Mouse (Mus musculus) brown adipose tissue, adult 24 weeks (tissue): Measurements from ENCODE around the gene Saxo2. TPM values are rescaled to one million over a fixed set of nuclear protein-coding genes. Genes with fewer than 3 reads are reported as not detected.

Experiments used
- H3K27ac ChIP-seq: fragments of 200-500 bp; replicated peaks from 2 replicates; pipeline ENCODE4 v1.5.1; 2012; ENCODE audit warnings: low read depth, mild to moderate bottlenecking, low read length
- H3K4me1 ChIP-seq: fragments of 200-500 bp; 2 replicates; pipeline ENCODE4 v1.6.1; 2012; ENCODE audit warnings: low read length, mixed read lengths; ENCODE audit not compliant: control insufficient read depth, insufficient read depth, insufficient read length
- H3K4me3 ChIP-seq: fragments of 200-500 bp; 2 replicates; pipeline ENCODE4 v1.5.1; 2012; ENCODE audit warnings: low read depth, mild to moderate bottlenecking, low read length, moderate library complexity; ENCODE audit not compliant: insufficient read depth
- polyA plus RNA-seq: library from polyadenylated mRNA; stranded (reverse); fragments of >200 nt; gene quantifications from 2 replicates; pipeline ENCODE4 v1.2.4, GENCODE M21; 2012; ENCODE audit not compliant: missing spikeins, insufficient read depth, insufficient read length

Saxo2 gene
- 0.55 and 5.2 TPM in 2 replicates for polyA plus RNA-seq

- Histone ChIP-seq H3K27ac (peak within 1 kb of the TSS; percentile 59), H3K4me1 (peaks cover 3% of the 10 kb centered on the region; the same call in 1 of the 2 replicates), H3K4me3 (peak within 1 kb of the TSS; percentile 81)
Measured at GRCm38 (mm10) chr7:82648353-82649080, at the start of gene Saxo2, which contains the start of gene Efl1. Gene Saxo2 (minus strand): TSS chr7:82648528. Gene Efl1 (plus strand): TSS chr7:82648614.

GRCm38 (mm10) chr7:82697668-82698067 is 49.3 kb upstream of the Saxo2 start:
- Histone ChIP-seq H3K4me1 (no peaks in the 10 kb centered on the region), H3K27ac (no peak overlapping the region), H3K4me3 (no peak overlapping the region)

DNA sequence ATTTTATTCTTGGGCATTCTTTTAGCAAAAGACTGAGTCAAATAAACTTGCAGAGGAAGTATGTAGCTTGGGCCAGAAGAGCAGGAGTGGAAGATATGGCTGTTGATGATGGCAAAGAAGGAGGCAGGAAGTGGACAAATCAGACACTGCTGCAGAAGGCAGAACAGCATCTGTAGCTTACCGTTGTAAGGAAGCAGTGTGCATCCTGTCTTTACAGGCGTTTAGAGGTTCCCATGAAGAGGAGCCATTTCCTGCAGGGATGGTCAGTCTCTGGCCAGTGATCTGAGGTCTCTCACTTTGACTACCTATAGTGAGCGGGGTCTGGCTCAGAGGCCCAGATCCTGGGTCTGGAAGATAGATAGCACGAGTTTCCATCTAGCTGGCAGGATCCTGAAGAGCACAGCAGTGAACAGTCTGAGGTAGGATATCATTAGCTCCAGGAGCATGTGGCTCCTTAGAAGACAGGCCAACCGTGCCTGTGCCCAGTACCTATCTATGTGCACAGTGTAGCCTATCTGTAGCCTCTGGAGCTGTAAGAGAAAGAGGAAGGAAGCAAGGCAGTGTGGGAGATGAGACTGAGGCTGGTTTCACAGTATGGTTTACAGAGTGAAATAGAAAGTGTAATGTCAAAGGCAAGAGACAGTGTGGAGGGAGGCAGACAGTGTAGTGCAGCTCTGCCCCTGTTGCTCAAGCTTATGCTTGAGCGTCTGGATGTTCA is 42.9 kb upstream of the Saxo2 start:
- no peak overlapping the region for H3K27ac ChIP-seq
- H3K4me3 ChIP-seq: no peak overlapping the region
- no peaks in the 10 kb centered on the region for H3K4me1 ChIP-seq

- H3K27ac ChIP-seq: no peak overlapping the region
- no peak overlapping the region for H3K4me3 ChIP-seq
- H3K4me1 ChIP-seq: no peaks in the 10 kb centered on the region
Measured at GRCm38 (mm10) chr7:82688736-82689135, 40.4 kb upstream of the Saxo2 start.

DNA sequence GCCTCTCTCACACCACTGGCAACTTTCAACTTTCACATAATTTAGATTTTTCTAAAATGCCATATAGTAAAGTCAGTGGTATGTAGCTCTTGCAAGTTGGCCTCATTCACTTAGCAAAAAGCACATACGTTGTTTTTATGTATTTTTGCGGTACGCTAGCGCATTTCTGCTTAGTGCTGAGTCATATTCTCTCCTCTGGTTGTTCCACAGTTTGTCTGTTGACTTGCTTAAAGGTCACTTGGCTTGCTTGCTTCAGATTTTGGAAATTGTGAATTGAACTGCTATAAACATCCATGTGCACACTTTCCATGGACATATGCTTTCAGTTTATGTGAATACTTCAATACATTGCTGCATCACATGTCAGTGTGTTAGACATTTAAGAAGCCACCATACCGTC is 31.6 kb upstream of the Saxo2 start:
- Histone ChIP-seq H3K4me3 (no peak overlapping the region), H3K4me1 (no peaks in the 10 kb centered on the region), H3K27ac (no peak overlapping the region)

DNA sequence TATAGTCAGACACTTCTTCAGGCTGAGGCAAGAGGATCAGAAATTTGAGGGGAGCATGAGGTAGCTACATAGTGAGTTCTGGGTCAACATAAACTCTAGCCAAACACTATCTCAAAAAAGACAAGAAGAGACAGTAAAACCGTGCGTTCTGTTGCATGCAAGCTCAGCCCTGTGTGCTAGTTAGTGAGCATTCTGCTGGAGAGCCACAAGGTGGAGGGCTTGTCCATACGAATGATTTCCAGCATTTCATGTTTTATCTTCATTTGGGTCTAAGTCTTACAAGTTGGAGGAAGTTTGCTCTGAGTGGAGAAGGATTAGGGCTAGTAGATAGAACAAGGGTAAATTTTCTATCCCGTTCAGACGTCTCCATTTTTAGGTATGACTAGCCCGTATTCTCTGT is 28.5 kb upstream of the Saxo2 start:
- H3K4me1 ChIP-seq: no peaks in the 10 kb centered on the region
- no peak overlapping the region for H3K4me3 ChIP-seq
- H3K27ac ChIP-seq: no peak overlapping the region

GRCm38 (mm10) chr7:82676001-82676400 is 27.7 kb upstream of the Saxo2 start:
- Histone ChIP-seq H3K27ac (no peak overlapping the region), H3K4me3 (no peak overlapping the region), H3K4me1 (no peaks in the 10 kb centered on the region)

DNA sequence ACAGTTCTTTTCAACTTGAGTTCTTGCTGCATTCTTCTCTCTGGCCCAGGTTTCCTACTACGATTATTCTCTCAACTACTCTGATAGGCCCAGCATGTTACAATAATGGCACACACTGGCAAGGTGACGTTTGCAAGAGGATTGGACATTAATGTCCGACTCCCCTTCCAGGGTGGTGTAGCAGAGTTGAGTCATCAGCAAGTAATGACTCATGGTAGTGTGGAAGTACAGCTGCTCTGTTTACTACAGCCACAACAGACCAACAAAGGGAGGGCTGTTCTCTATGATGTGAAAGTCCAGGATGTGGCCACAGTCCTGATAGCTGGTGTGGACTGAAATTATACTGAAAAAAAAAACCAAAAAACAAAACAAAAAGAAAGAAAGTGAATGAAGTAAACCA is 16.3 kb upstream of the Saxo2 start:
- Histone ChIP-seq H3K27ac (no peak overlapping the region), H3K4me3 (no peak overlapping the region), H3K4me1 (no peaks in the 10 kb centered on the region)

DNA sequence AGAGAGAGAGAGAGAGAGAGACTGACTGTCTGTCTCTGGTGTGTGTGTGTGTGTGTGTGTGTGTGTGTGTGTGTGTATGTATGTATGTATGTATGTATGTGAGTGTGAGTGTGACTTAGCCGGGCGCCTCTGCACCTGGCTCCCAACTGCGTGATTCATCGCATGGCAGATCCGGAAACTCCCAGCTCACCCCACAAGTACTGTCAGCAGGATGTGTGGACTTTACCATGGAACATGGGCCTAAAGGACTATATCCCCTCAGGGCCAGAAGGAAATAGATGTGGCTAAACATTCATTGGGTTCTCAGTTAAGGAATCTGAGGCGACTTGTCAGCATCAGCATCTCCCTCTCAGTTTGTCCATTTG is 735 bp upstream of the Saxo2 start:
- Histone ChIP-seq H3K27ac (peak overlapping the region; percentile 59; the same call in 1 of the 2 replicates), H3K4me3 (peak overlapping the region; percentile 81), H3K4me1 (peaks cover 3% of the 10 kb centered on the region; the same call in 1 of the 2 replicates)

DNA sequence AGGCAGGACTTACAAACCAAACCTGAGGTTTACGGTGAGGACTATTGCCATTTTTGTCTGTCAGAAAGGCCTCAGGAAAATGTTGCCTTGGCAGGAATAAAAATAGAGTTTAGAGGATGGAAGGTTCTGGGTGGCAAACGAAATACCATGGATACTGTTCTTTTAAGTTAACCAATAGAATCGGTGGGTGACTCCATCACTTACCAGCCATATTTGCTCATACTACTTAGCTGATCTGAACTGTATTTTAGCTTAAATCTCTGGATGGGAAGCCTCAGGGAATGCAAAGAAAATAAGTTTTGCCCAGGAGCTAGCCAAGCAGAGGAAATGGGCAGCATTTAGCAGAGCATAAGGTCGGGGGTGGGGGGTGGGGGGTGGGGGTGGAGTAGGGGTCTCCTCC is 419 bp downstream of the Saxo2 start:
- Histone ChIP-seq H3K4me1 (peaks cover 3% of the 10 kb centered on the region; the same call in 1 of the 2 replicates), H3K27ac (no peak overlapping the region), H3K4me3 (peak overlapping the region; percentile 81)

GRCm38 (mm10) chr7:82647183-82647582 is 1.1 kb downstream of the Saxo2 start:
- H3K4me1 ChIP-seq: peaks cover 3% of the 10 kb centered on the region; the same call in 1 of the 2 replicates
- H3K4me3 ChIP-seq: no peak overlapping the region
- H3K27ac ChIP-seq: no peak overlapping the region

- Histone ChIP-seq H3K4me3 (no peak overlapping the region), H3K27ac (no peak overlapping the region), H3K4me1 (no peaks in the 10 kb centered on the region)
Measured at GRCm38 (mm10) chr7:82625342-82625741, 23.0 kb downstream of the Saxo2 start.

DNA sequence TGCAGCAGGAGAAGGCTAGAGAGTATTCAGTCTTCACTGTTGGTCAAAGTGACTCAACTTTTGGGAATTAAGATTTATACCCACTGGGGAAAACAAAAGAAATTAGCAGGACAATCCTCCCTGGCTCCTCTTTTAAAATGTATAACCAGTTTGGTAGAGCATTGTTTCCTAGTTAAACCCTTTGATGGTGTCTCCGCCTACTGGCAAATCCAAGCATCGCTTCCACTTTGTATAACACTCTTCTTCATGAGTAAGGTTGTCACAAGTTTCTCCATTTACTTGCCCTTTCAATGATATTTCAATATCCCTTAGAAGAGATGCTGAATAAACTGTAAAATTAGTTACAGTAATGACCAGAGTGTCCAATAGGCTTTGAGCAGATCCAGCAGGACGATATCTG is 38.7 kb downstream of the Saxo2 start:
- Histone ChIP-seq H3K4me3 (no peak overlapping the region), H3K27ac (no peak overlapping the region), H3K4me1 (no peaks in the 10 kb centered on the region)

- no peak overlapping the region for H3K4me3 ChIP-seq
- no peak overlapping the region for H3K27ac ChIP-seq
- H3K4me1 ChIP-seq: 0 out of 2 replicates have a peak, but pooled peaks cover 4% of the 10 kb centered on the region
Measured at GRCm38 (mm10) chr7:82605425-82605824, 42.9 kb downstream of the Saxo2 start.

- H3K27ac ChIP-seq: no peak overlapping the region
- H3K4me3 ChIP-seq: no peak overlapping the region
- H3K4me1 ChIP-seq: 0 out of 2 replicates have a peak, but pooled peaks cover 4% of the 10 kb centered on the region
Measured at GRCm38 (mm10) chr7:82602008-82602407, 46.3 kb downstream of the Saxo2 start.

DNA sequence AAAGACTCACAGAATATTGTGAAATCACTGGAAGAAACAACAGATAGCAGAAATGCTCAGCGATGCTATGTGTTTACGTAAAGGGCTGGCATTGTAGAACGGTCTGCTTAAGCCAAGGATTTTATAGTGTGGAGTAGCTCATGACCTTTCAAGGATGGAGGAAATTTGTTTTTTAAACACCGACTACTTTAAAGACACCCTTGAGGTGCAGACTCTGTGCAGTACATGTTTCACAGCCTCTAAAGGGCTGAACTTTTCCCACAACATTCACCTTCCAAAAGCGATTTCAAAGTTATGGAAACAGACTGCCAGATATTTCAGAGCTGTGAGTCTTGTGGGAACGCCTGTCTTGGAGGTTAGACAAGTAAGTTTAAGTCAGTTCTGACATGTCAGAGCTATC is 57.4 kb downstream of the Saxo2 start:
- no peak overlapping the region for H3K4me3 ChIP-seq
- H3K4me1 ChIP-seq: no peaks in the 10 kb centered on the region
- H3K27ac ChIP-seq: no peak overlapping the region
